Mouse (Mus musculus) lung, postnatal 4 days (tissue): ENCODE data around the gene Rad54l2.

Source experiments
- DNase-seq, 2 experiments: peaks; one replicate each; pipeline ENCODE4 v3.0.0; 2021

Gene Rad54l2

GRCm38 (mm10) chr9:106739962-106740361 is 49.0 kb downstream of the Rad54l2 start:
- DNase-seq: no peak

DNA sequence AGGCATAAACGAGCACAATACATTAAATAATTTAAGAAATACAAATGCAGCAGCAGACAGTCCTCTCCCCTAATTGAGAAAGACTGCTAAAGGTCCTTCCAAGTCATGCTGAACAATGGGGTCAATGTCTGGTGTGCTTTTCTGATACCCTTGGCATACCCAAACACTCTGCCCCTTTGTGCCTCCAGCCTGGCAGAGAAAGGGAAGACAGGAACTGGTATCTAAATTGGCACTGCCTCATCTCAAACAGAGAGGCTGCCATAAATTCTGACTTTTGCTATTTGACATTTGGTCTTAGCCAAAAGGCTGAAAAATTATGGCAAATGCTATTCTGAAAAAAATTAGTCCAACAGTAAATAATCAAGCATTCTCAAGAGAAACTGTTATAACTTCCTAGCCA is 49.9 kb downstream of the Rad54l2 start:
- no peak for DNase-seq

GRCm38 (mm10) chr9:106738199-106738985 is 50.6 kb downstream of the Rad54l2 start:
- DNase-seq: no peak

- no peak for DNase-seq
Observed at GRCm38 (mm10) chr9:106733690-106734089, 55.3 kb downstream of the Rad54l2 start.

DNA sequence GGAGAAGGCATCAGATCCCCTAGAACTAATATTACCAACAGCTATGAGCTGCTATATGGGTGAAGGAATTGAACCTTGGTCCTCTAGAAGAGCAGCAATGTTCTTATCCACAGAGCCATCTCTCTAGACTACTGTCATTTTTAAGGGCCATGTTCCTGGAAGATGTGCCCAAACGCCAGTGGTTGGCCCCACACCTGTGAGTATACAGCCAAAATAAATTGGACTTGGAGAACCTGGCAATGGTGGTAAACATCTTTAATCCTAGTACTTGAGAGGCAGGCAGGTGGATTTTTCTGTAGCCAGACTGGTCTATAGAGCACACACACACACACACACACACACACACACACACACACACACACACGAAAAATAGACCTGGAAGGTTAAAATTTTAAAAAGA is 59.6 kb downstream of the Rad54l2 start:
- no peak for DNase-seq

DNA sequence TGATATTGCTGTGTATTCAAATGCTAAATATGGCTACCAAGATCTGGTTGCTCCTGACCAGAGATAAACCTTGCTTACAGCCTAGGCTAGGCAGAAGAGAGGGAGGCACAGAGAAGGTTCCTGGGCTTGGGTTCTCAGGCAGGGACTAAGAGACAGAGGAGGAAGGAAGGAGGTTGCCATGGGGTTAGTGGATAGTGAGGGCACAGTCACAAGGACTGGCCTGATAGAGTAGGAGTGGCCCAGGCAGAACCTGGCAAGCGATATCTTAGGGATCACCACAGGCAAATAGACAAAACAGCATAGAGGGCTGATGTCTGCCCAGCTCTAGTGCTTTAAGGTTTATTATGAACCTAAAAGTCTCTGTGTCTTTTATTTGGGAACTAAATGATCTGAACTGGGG is 62.1 kb downstream of the Rad54l2 start:
- DNase-seq: no peak

- no peak for DNase-seq
Observed at GRCm38 (mm10) chr9:106725435-106725834, 63.6 kb downstream of the Rad54l2 start.

DNA sequence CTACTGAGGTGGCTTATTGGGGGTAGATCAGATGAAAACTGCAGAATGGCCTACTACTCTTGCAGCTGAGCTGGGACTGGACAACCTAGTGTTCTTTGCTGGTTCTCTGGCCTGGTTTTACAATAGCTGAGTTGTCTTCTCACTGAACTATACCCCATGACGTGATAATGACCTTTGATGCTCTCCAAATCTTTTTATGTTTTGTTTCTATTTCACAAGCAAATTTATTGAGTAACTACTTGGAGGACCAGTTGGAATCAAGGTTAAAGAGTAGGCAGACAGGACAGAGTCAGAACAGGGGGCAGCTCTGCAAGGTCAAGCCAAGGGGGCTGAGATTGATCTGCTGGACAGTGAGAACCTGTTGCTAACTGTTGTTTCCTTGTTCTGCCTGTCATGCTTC is 64.1 kb downstream of the Rad54l2 start:
- no peak for DNase-seq

GRCm38 (mm10) chr9:106716729-106717128 is 72.3 kb downstream of the Rad54l2 start:
- DNase-seq: no peak

- no peak for DNase-seq
Observed at GRCm38 (mm10) chr9:106716232-106716631, 72.8 kb downstream of the Rad54l2 start.

- no peak for DNase-seq
Observed at GRCm38 (mm10) chr9:106712470-106712869, 76.5 kb downstream of the Rad54l2 start.

DNA sequence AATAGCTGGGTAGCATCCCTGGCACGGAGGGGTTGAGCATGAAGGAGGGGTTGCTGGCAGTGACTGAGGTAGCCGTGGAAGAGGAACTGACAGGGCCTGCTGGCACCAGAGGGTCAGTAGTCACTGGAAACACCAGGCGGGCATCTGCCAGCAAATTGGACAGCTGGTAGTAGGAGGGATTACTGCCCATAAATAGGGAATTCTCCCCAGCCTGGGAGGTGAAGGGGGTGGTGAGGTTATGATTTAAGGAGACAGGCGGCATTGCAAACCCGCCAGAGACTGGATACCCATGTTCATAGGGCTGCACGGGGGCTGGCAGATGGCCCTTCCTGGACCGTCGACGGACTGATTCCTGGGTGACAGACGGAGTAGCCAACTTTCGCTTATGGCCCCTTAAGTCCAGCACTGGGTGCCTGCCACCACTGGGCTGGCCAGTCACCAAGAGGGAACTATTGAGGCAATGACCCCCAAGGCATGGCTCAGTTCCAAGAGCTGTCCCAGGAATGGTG is 96.0 kb downstream of the Rad54l2 start:
- no peak for DNase-seq

- DNase-seq: no peak
Observed at GRCm38 (mm10) chr9:106688834-106689233, 100.2 kb downstream of the Rad54l2 start.

DNA sequence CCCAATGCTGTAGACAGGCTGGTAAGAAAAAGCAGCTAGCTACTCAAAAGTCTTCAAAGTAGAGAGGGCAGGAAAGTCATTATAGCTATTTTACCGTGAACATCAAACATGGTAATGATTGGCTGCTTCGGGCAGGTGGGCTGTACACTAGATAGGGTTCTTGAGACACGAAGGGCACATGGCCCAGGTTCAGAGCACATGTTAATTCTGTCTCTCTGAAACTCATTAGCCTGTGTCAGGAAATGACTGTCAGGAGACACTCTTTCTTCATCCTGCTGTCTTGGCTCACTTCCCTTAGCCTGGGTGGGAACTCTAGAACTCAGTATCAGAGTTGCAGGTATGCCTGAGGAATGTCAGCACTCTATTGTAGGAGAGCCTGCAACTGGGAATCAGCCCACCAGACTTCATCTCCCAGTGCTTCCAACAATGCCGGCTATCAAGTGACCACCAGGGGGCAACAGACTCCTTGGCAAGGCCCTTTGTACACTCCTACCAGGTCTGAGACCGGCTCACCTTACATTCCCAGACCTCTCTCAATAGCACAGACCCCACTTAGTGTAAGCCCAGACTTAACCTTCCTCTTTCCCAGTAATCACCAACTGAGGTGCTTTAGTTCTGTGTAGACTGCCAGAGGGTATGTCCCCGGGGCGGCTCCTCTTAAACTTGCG is 101.9 kb downstream of the Rad54l2 start:
- peak; percentile 71 to 82 for DNase-seq

DNA sequence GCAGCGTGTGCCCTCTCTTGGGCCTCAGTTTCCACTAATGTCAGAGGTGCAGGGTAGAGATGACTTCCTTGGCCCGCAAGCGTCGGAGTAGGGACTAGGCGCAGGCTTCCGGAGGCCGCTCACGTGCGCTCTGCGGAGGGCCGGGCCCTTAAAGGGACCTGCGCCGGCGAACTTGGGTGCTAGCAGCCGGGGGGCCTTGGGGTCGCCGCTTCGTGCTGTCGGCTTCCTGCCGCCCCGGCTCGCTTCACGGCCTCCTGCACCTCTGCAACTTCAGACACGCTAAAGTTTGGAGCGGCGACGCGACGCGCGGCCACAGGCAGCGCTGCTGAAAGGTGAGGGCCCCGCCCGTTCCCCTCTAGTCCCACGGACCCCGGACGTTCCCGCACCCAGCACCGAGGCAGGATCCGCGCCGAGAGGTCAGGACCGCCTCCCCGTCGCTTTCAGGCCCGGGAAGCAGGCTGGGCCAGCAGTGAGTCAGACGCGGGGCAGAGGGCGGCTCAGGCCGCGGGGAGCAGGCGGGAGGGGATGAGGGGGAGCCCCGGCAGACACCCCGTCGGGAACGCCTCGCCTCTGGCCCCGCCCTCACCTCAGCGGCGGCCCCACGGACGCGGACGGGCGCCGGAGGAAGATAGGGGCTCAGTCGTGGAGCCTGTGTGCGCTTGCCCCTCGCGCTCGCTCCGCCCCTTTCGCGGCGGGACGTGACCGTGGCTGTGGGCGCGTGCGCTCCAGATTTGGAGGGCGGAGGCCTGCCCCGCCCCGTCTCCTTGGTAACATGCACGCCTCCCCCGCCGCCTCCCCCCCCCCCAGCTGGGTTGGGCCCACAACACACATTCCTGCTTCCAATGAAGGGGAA is 103.5 kb downstream of the Rad54l2 start, which contains the start of gene Tex264:
TSS of gene Tex264 (minus strand) at position 679 of the 853 bp plus-strand sequence.
- peak; percentile 86 to 92 for DNase-seq

- peak in 1 of 2 experiments; percentile 14 for DNase-seq
Observed at GRCm38 (mm10) chr9:106684918-106685248, 104.1 kb downstream of the Rad54l2 start.

DNA sequence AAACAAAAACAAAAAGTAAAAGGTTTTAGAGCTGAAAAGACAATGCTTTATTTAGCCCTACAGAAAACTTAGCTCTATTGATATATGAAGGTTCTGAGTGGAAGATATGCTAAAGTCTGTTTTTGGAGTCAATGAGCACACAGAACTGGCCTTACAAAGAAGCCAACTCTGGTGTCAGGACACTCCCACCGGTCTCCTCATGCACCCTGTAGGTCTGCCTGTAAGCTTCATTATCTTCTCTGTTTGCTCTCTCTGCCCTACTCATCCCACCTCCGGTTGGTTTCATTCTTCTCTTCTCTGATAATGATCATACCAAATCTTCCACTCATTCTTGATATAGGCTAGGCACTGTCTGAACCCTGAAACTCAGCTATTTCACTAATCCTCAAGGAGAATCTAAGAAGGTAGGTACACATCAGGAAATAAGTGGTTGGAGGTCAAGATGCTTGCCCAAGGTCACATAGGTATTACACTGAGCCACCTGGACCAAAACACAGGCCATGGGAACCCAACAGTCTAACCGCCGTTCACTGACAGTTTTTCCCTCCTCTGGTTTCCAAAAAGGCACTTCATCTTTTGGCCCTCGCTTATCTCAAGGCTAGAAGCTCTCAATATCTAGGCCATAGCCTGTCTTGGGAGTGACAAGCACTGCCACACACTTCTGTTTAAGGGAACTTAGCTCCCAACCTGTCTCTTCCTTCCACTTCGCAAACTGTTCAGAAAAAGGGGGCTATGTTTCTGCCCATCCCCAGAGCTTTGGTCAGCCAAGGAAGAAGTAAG is 104.7 kb downstream of the Rad54l2 start:
- no peak for DNase-seq

GRCm38 (mm10) chr9:106681026-106681425 is 108.0 kb downstream of the Rad54l2 start:
- peak in 1 of 2 experiments; percentile 9 for DNase-seq

- DNase-seq: no peak
Observed at GRCm38 (mm10) chr9:106678242-106678641, 110.8 kb downstream of the Rad54l2 start.

DNA sequence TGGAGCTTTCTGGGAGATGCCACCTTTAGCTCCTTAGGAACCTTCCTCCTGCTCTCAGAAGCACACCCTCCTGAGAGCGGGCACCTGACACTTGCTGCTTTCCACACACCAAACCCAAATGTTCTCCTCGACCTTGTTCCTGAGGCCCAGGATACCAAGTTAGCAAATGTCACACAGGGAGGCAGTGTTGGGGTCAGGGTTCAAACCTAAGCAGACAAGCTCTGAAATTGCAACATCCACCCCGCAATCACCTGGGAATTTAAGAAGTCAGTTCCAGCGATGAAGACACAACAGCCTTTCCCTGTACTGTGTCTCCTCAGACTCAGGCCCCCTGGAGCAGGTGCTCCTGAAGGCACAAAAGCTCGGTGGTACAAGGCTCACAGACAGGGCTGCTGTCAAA is 111.3 kb downstream of the Rad54l2 start:
- DNase-seq: no peak

DNA sequence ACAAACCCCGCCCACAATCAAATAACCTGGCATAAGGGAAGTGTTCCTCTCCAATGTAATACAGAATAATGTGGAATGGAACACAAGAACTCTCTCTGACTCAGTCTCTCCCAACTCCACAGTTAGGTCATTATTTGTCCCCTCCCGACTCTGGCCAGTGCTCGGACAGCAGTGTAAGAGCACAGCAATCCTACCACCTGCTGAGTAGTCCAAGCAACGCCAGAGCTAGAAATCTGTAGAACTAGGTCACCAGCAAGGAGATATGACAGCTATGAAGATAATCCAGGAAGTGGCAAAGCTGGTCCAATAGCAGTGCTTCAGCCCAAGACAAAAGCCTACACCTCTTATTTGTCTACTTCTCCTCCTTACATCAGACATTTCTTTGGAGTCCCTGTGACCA is 112.4 kb downstream of the Rad54l2 start:
- no peak for DNase-seq

GRCm38 (mm10) chr9:106675965-106676364 is 113.0 kb downstream of the Rad54l2 start:
- DNase-seq: peak in 1 of 2 experiments; percentile 16
